Mouse (Mus musculus): ENCODE results near the gene Gse1.
A peak's percentile ranks its signal among the peaks of the same experiment; 100 is the strongest.

The Gse1 gene

GRCm38 (mm10) chr8:120403606-120404269 is 175.5 kb downstream of the Gse1 start:
- no peak for TF ChIP-seq NANOG (IDR thresholded peaks at IDR 0.05; ENCODE audit: borderline replicate concordance, low read length)
- no peak for TF ChIP-seq POU5F1 (IDR thresholded peaks at IDR 0.05; ENCODE audit: borderline replicate concordance, low read length)
- TF ChIP-seq CTCF (conservative IDR thresholded peaks at IDR 0.05; ENCODE audit: low read length) = no peak
- H3K36me3 ChIP-seq (ENCODE audit: insufficient read depth, low read length) = no peaks in the 10 kb centered on the region
- H3K4me3 ChIP-seq (replicated peaks; ENCODE audit: low read length) = no peak overlapping the region
- peaks cover 47% of the 10 kb centered on the region for H3K4me1 ChIP-seq (replicated peaks; ENCODE audit: low read depth, low read length)
- H3K27me3 ChIP-seq (ENCODE audit: insufficient read depth, low read length) = peaks cover 35% of the 10 kb centered on the region
- no peaks in the 10 kb centered on the region for H3K9me3 ChIP-seq (ENCODE audit: low read length)

GRCm38 (mm10) chr8:120404609-120405036 is 176.4 kb downstream of the Gse1 start:
- peaks cover 31% of the 10 kb centered on the region for H3K27me3 ChIP-seq (ENCODE audit: insufficient read depth, low read length)
- H3K9me3 ChIP-seq (ENCODE audit: low read length) = no peaks in the 10 kb centered on the region
- peaks cover 49% of the 10 kb centered on the region for H3K4me1 ChIP-seq (replicated peaks; ENCODE audit: low read depth, low read length)
- H3K36me3 ChIP-seq (ENCODE audit: insufficient read depth, low read length) = no peaks in the 10 kb centered on the region
- H3K4me3 ChIP-seq (replicated peaks; ENCODE audit: low read length) = no peak overlapping the region
- TF ChIP-seq CTCF (conservative IDR thresholded peaks at IDR 0.05; ENCODE audit: low read length) (peak; percentile 93), POU5F1 (IDR thresholded peaks at IDR 0.05; ENCODE audit: borderline replicate concordance, low read length) (no peak)

GRCm38 (mm10) chr8:120406008-120406632 is 177.9 kb downstream of the Gse1 start:
- Histone ChIP-seq H3K36me3 (ENCODE audit: insufficient read depth, low read length) (no peaks in the 10 kb centered on the region), H3K4me3 (replicated peaks; ENCODE audit: low read length) (no peak overlapping the region), H3K9me3 (ENCODE audit: low read length) (no peaks in the 10 kb centered on the region), H3K27me3 (ENCODE audit: insufficient read depth, low read length) (peaks cover 31% of the 10 kb centered on the region), H3K4me1 (replicated peaks; ENCODE audit: low read depth, low read length) (peaks cover 51% of the 10 kb centered on the region)
- no peak for TF ChIP-seq CTCF (conservative IDR thresholded peaks at IDR 0.05; ENCODE audit: low read length)
- no peak for TF ChIP-seq POU5F1 (IDR thresholded peaks at IDR 0.05; ENCODE audit: borderline replicate concordance, low read length)
- TF ChIP-seq NANOG (IDR thresholded peaks at IDR 0.05; ENCODE audit: borderline replicate concordance, low read length) = no peak

GRCm38 (mm10) chr8:120407701-120408240 is 179.5 kb downstream of the Gse1 start:
- H3K27me3 ChIP-seq (ENCODE audit: insufficient read depth, low read length) = peaks cover 29% of the 10 kb centered on the region; the same call in 1 of the 2 replicates
- no peaks in the 10 kb centered on the region for H3K36me3 ChIP-seq (ENCODE audit: insufficient read depth, low read length)
- TF ChIP-seq CTCF (conservative IDR thresholded peaks at IDR 0.05; ENCODE audit: low read length) = peak; percentile 34
- TF ChIP-seq NANOG (IDR thresholded peaks at IDR 0.05; ENCODE audit: borderline replicate concordance, low read length) = no peak
- no peak for TF ChIP-seq POU5F1 (IDR thresholded peaks at IDR 0.05; ENCODE audit: borderline replicate concordance, low read length)
- H3K4me3 ChIP-seq (replicated peaks; ENCODE audit: low read length) = peak overlapping the region; percentile 30
- H3K9me3 ChIP-seq (ENCODE audit: low read length) = no peaks in the 10 kb centered on the region
- peaks cover 65% of the 10 kb centered on the region for H3K4me1 ChIP-seq (replicated peaks; ENCODE audit: low read depth, low read length)

GRCm38 (mm10) chr8:120408241-120409215 is 180.3 kb downstream of the Gse1 start:
- Histone ChIP-seq H3K27me3 (ENCODE audit: insufficient read depth, low read length) (peaks cover 32% of the 10 kb centered on the region; the same call in 1 of the 2 replicates), H3K36me3 (ENCODE audit: insufficient read depth, low read length) (no peaks in the 10 kb centered on the region), H3K4me1 (replicated peaks; ENCODE audit: low read depth, low read length) (peaks cover 73% of the 10 kb centered on the region), H3K4me3 (replicated peaks; ENCODE audit: low read length) (peak overlapping the region; percentile 30), H3K9me3 (ENCODE audit: low read length) (no peaks in the 10 kb centered on the region)
- TF ChIP-seq NANOG (IDR thresholded peaks at IDR 0.05; ENCODE audit: borderline replicate concordance, low read length) (no peak), POU5F1 (IDR thresholded peaks at IDR 0.05; ENCODE audit: borderline replicate concordance, low read length) (peak; percentile 29; the same call in 1 of the 2 replicates)

- Histone ChIP-seq H3K9me3 (ENCODE audit: low read length) (no peaks in the 10 kb centered on the region), H3K4me3 (replicated peaks; ENCODE audit: low read length) (peak overlapping the region; percentile 32; the same call in 1 of the 2 replicates), H3K4me1 (replicated peaks; ENCODE audit: low read depth, low read length) (peaks cover 73% of the 10 kb centered on the region), H3K36me3 (ENCODE audit: insufficient read depth, low read length) (no peaks in the 10 kb centered on the region), H3K27me3 (ENCODE audit: insufficient read depth, low read length) (peaks cover 41% of the 10 kb centered on the region; the same call in 1 of the 2 replicates)
- no peak for TF ChIP-seq CTCF (conservative IDR thresholded peaks at IDR 0.05; ENCODE audit: low read length)
Measured at GRCm38 (mm10) chr8:120409371-120410013, 181.2 kb downstream of the Gse1 start.

- peaks cover 45% of the 10 kb centered on the region for H3K27me3 ChIP-seq (ENCODE audit: insufficient read depth, low read length)
- H3K9me3 ChIP-seq (ENCODE audit: low read length) = no peaks in the 10 kb centered on the region
- H3K36me3 ChIP-seq (ENCODE audit: insufficient read depth, low read length) = no peaks in the 10 kb centered on the region
- no peak overlapping the region for H3K4me3 ChIP-seq (replicated peaks; ENCODE audit: low read length)
- H3K4me1 ChIP-seq (replicated peaks; ENCODE audit: low read depth, low read length) = peaks cover 76% of the 10 kb centered on the region
- no peak for TF ChIP-seq CTCF (conservative IDR thresholded peaks at IDR 0.05; ENCODE audit: low read length)
Measured at GRCm38 (mm10) chr8:120411059-120411458, 182.8 kb downstream of the Gse1 start.

- Histone ChIP-seq H3K4me1 (replicated peaks; ENCODE audit: low read depth, low read length) (peaks cover 77% of the 10 kb centered on the region), H3K4me3 (replicated peaks; ENCODE audit: low read length) (no peak overlapping the region), H3K36me3 (ENCODE audit: insufficient read depth, low read length) (no peaks in the 10 kb centered on the region), H3K9me3 (ENCODE audit: low read length) (no peaks in the 10 kb centered on the region), H3K27me3 (ENCODE audit: insufficient read depth, low read length) (peaks cover 43% of the 10 kb centered on the region)
- TF ChIP-seq POU5F1 (IDR thresholded peaks at IDR 0.05; ENCODE audit: borderline replicate concordance, low read length) = no peak
- no peak for TF ChIP-seq NANOG (IDR thresholded peaks at IDR 0.05; ENCODE audit: borderline replicate concordance, low read length)
- TF ChIP-seq CTCF (conservative IDR thresholded peaks at IDR 0.05; ENCODE audit: low read length) = no peak
Measured at GRCm38 (mm10) chr8:120411862-120412261, 183.6 kb downstream of the Gse1 start.

Measured in E14TG2a.4 (cell line).